Mouse (Mus musculus) C2C12 (cell line): Measurements from ENCODE around the gene Bicral.

Source experiments
- CTCF ChIP-seq: IDR thresholded peaks from one replicate; pipeline ENCODE4 v1.5.1; 2011; ENCODE audit not compliant: control insufficient read depth, insufficient read depth, insufficient read length
- MYOD1 ChIP-seq: IDR thresholded peaks from one replicate; pipeline ENCODE4 v1.6.1; 2011; ENCODE audit warnings: low read depth; ENCODE audit not compliant: control insufficient read depth, insufficient read length
- USF1 ChIP-seq: IDR thresholded peaks from one replicate; pipeline ENCODE4 v1.6.1; 2011; ENCODE audit warnings: low read depth, mild to moderate bottlenecking, control low read depth, moderate library complexity

DNA sequence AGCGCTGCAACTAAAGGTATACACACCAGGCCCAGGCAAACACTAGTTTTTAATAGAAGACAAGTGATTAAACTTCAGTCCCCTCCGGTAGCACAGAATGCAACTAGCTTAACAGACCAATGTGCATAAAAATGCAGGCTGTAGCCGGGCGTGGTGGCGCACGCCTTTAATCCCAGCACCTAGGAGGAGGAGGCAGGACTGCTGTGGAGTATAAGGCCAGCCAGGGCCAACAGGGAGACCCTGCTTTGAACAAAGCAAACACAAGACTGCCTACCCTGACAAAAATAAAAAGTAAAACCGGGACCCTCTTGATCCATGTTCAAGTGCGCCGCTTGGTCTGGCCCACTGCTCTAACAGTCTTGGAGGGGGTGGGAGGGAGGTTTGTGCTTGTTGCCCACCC, 83.2 kb downstream of the Bicral start:
- TF ChIP-seq CTCF (no peak), USF1 (no peak), MYOD1 (no peak)
